Mouse (Mus musculus): ENCODE data around the gene Asic2. TPM values are rescaled to one million over a fixed set of nuclear protein-coding genes. Genes with fewer than 3 reads are reported as not detected.

The Asic2 gene
- polyA plus RNA-seq, 1 experiment: 2.3 TPM

GRCm38 (mm10) chr11:81611948-81612797, 356.1 kb downstream of the Asic2 start:
- no peak for DNase-seq (ENCODE audit: low read depth)

GRCm38 (mm10) chr11:81610506-81610905, 357.8 kb downstream of the Asic2 start:
- DNase-seq (ENCODE audit: low read depth): no peak

DNA sequence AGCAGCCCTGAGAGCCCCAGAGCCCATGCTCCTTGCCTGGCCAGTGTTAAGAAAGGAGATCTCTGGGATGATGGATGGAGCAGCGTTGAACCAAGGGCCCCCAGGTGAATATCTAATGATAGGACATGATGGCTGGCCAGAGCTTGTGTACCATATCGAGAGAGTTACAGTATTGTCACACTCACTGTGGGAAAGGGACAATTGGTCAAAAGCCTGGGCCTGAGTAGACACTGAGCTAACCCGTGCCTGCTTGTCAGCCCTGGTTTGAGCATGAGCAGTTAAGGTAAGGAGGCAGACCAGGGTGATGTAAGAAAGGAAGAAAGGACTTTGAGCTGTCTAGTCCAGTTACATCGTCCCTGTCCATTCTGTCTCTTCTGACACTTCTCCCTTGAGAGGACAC, 365.3 kb downstream of the Asic2 start:
- DNase-seq (ENCODE audit: low read depth): no peak

DNA sequence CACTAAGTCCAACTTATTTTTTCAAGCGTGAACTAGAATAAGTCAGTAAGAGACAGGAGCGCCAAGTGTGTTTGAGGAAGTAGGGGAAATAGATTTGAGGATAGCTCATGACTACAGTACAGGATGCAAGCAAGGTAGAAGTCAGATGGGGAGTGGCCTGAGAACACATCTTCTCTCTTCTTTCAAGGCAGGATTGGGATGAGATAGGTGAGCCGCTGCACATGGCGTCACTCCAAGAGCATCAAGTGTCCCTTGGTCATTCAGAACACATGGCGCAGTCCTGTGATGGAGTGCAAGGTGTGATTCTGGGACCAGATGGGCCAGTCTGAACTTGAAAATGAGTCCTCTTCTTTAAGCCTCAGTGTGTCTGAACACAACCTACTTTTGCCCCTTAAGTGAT, 366.5 kb downstream of the Asic2 start:
- no peak for DNase-seq (ENCODE audit: low read depth)

- DNase-seq (ENCODE audit: low read depth): no peak
Observed at GRCm38 (mm10) chr11:81597601-81598000, 370.7 kb downstream of the Asic2 start.

DNA sequence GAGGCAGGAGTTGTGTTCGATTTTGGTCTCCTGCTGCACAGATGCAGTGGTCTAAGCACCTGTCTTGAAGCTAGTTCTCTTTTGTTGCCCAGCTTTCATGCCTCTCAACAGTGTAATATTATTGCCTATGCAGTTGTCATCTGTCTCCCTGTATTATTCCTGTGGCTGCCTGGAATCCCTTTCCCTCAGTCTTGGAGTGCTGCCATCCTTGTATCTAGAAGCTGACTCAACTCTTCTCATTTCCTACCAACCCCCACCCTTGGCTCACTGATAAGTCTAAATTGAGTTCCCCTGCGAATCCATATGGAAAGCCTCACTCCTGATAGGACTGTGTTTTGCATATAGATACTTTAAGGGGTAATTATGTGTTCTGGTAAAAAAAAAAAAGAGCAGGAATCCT, 373.0 kb downstream of the Asic2 start:
- DNase-seq (ENCODE audit: low read depth): no peak

- DNase-seq (ENCODE audit: low read depth): no peak
Observed at GRCm38 (mm10) chr11:81592776-81593175, 375.5 kb downstream of the Asic2 start.

DNA sequence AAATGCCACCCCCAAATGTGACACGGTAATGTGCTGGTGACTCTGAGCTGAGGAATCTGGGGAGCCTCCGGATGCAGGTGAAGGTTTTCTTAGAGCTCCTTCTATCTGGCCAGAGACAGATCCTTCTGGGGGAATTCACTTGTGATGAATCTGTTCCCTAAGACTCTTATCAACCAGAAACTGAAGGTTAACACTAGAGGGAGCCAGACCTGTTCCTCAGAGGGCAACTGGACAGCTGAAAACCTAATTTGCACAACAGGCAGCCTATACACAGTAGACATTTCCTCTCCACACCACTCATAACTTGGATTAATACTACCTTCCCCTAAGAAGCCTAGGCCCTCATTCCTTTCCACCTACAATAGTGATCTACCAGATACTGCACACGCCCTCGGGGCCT, 377.3 kb downstream of the Asic2 start:
- DNase-seq (ENCODE audit: low read depth): no peak

DNA sequence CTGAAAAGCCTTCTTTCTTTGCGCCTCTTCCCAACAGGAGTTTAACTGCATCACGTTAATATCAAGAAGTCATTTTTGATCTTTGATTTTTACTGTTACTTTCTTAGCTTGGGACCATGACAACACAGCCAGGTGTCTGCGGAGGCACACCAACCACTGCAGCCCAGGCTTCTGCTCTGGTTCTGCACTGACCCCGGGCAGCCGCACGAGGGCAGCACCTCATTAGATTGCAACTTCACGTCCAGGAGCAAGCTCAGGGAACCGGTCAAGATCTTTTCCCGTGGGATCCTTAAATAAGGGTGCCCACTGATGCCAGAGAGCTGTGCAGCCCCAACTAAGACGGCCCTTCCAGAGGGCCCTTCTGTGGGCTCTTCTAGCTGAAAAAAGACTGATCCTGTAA, 379.6 kb downstream of the Asic2 start:
- no peak for DNase-seq (ENCODE audit: low read depth)

DNA sequence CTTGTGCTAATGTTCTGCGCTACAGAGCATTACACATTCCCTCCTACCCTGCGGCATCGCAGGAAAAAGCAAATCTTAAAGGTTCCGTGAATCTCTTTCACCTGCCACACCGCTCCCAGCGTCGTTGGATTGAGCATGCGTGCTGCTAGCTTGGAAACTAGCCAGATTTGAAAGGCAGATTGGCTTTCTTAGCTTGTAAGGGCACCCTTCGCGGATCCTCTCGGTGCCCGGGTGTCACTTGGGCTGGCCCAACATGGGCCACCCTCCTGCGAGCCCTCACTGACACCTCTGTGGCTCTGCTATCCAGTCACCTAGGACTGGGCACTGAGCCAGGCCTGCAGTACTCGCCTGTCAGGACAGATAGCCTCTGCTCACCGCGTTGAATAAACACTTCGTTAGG, 380.3 kb downstream of the Asic2 start:
- DNase-seq (ENCODE audit: low read depth): no peak

DNA sequence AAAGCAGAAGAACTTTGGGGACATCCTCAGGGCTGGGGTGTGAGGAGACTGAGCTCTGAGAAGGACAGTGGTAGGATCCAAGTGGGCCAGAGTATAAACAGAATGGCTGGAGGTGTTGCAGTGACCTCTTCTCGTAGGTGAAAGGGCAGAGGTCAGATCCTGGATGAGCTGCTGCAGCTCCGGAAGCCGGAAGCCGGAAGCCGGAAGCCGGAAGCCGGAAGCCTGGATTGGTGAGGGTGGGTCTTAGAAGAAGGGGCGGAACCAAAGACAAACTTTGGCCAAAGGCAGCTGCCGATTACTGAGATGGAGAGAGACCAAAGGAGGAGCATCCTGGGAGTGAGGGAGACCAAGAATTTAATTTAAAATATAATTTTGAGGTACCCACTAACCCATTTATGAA, 381.1 kb downstream of the Asic2 start:
- no peak for DNase-seq (ENCODE audit: low read depth)

DNA sequence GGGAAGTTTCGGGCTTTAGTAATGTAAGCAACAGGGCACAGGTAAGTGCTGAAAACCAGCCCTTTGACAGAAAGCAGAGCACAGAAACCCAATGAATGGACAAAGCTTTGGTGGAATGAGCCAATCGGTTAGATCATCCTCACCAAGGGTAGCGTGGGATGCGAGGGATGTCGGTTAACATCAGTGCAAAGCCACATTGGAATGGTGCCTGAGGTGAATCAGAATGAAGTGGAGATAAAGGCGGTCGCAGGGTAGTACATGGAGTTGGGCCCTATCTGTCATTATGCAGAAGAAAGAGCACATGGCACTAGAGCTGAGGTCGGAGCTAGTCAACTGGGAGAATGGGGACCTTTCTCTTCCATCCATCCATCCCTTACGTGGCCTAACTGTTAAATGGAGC, 383.8 kb downstream of the Asic2 start:
- DNase-seq (ENCODE audit: low read depth): no peak

- no peak for DNase-seq (ENCODE audit: low read depth)
Observed at GRCm38 (mm10) chr11:81583195-81583594, 385.1 kb downstream of the Asic2 start.

DNA sequence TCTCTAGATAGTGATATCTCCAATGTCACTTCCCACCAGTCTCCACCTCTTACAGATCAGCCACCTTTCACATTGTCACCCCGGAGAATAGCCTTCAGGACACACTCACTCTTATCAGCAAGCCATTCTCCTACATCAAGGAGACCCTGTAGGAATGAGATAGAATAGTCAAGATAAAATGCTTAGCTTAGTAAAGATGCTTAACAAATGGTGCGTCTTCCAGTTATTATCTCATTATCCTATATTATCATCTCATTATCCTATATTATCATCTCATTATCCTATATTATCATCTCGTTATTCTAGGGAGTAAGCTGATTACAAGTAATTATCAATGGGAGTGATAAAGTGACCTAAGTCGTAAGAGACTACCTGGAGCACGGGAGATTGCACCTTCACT, 386.1 kb downstream of the Asic2 start:
- DNase-seq (ENCODE audit: low read depth): no peak

GRCm38 (mm10) chr11:81579753-81580152, 388.5 kb downstream of the Asic2 start:
- no peak for DNase-seq (ENCODE audit: low read depth)

- no peak for DNase-seq (ENCODE audit: low read depth)
Observed at GRCm38 (mm10) chr11:81570406-81570805, 397.9 kb downstream of the Asic2 start.

- peak; percentile 73 for DNase-seq (ENCODE audit: low read depth)
Observed at GRCm38 (mm10) chr11:81564857-81565256, 403.4 kb downstream of the Asic2 start.

GRCm38 (mm10) chr11:81560374-81560773, 407.9 kb downstream of the Asic2 start:
- DNase-seq (ENCODE audit: low read depth): no peak

GRCm38 (mm10) chr11:81543189-81543588, 425.1 kb downstream of the Asic2 start:
- DNase-seq (ENCODE audit: low read depth): no peak

DNA sequence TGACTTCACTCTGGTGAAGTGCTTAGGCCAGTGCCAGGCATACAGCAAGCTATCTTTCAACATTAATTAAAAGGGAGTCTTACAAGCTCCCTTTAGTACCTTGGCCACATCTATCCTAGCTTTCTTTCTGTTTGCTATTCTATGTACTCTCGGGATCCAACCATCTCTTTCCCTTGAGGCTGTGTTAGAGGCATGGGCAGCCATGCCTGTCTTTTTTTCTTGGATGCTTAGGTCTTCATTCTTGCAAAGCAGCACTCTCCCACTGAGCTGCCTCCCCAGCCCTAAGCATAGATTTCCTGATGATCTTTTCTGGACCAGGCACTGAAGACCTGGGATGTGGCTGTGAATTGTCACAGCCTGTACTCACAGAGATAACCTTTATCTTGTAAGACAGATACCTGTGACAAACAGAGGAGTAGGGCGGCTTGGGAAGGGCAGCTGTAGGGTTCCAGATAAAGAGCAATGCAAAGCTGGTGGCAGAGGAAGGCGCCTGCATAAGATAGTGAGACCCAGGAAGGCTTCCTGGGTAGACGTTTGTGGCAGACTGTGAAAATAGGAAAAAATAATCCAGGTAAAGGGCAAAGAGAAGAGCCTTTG, 433.0 kb downstream of the Asic2 start:
- DNase-seq (ENCODE audit: low read depth): no peak

DNA sequence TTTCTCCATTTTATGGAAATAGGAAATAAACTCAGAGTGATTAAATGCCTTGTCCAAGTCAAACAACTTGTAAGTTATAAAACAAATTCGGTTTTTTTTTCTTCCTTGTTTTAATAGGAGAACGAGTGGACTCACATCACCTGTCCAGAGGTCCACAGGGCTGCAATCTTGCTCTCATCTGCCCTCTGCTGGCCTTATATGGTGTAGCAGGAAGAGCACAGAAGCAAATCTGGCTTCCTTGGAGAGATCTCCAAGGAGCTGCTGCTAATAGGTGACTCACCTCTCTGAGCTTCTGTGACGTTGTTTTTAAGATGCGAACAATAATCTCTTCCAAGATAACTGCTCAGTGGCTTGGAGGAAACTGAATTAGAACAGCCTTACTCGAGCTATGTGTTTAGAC, 433.6 kb downstream of the Asic2 start:
- no peak for DNase-seq (ENCODE audit: low read depth)

- DNase-seq (ENCODE audit: low read depth): no peak
Observed at GRCm38 (mm10) chr11:81531906-81532305, 436.4 kb downstream of the Asic2 start.

GRCm38 (mm10) chr11:81522927-81523326, 445.3 kb downstream of the Asic2 start:
- DNase-seq (ENCODE audit: low read depth): no peak

- no peak for DNase-seq (ENCODE audit: low read depth)
Observed at GRCm38 (mm10) chr11:81521881-81522280, 446.4 kb downstream of the Asic2 start.
